ENCODE assay signal across 28 mouse cellular contexts in the genomic region with DNA sequence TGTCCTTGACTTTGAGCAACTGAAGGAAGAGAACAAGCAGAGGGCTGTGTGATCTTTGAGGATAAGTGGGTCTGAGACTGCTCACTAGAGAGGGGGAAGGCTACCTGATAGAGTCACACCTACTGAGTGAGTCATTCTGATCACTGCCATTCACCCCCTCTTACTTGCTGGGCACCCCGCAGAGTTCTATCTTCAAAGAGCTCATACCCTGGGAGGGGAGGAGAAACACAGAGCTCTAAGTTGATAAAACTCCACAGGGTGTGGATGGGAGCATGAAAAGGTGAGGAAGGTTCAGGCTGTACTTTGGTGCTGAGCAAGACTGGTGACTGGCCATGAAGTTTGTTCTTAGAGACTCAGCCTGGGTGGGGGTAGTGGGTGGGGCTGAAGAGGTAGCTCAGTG.
DNase-seq lines count a peak whose midpoint lies in the region; ATAC-seq and TF ChIP-seq lines count a peak whose summit lies in the region.
"Had no signal": no experiment of that assay in that cellular context is flagged by ENCODE, and none has a peak within 500 bp of the region (broad histone marks: within the 10 kb centered on the region; RNA-seq: fewer than 3 reads in every experiment).

No protein-coding gene starts in this region.

- no peaks in the 10 kb centered on the region for H3K27me3 ChIP-seq in heart, embryonic 14.5 days (ENCODE audit: control insufficient read depth, insufficient read depth, low read length)
- no peaks in the 10 kb centered on the region for H3K27me3 ChIP-seq in liver, embryonic 12.5 days (replicated peaks)
- H3K27me3 ChIP-seq in intestine, embryonic 16.5 days (replicated peaks; ENCODE audit: control insufficient read depth, insufficient read depth, low read length) = no peaks in the 10 kb centered on the region
- no peaks in the 10 kb centered on the region for H3K27me3 ChIP-seq in stomach, postnatal 0 days (ENCODE audit: control insufficient read depth, insufficient read depth, low read length)
- H3K27me3 ChIP-seq: forebrain, embryonic 13.5 days; hindbrain, embryonic 15.5 days; limb, embryonic 12.5 days had no signal

- TF ChIP-seq CTCF in stomach, postnatal 0 days (IDR thresholded peaks at IDR 0.05; ENCODE audit: low read depth) = no peak

- no peak overlapping the region for H3K4me3 ChIP-seq in heart, embryonic 14.5 days (ENCODE audit: control insufficient read depth in 1 of 2, insufficient read depth in 1 of 2, low read depth in 1 of 2, low read length in 2 of 2)
- no peak overlapping the region for H3K4me3 ChIP-seq in liver, embryonic 12.5 days
- no peak overlapping the region for H3K4me3 ChIP-seq in intestine, embryonic 16.5 days (ENCODE audit: low read length)
- no peak overlapping the region for H3K4me3 ChIP-seq in stomach, postnatal 0 days (ENCODE audit: low read depth, low read length)
- H3K4me3 ChIP-seq: forebrain, embryonic 13.5 days; hindbrain, embryonic 10.5 days; hindbrain, embryonic 15.5 days; left cerebral cortex, adult 2 months; limb, embryonic 12.5 days had no signal

- 6% methylated on average over 1 of the region's 1 CpGs for whole genome bisulfite sequencing in heart, embryonic 14.5 days
- WGBS in liver, embryonic 12.5 days (ENCODE audit: insufficient replicate concordance) = 33% methylated on average over 1 of the region's 1 CpGs
- 48% methylated on average over 1 of the region's 1 CpGs for WGBS in intestine, embryonic 16.5 days
- WGBS in stomach, postnatal 0 days = 40% methylated on average over 1 of the region's 1 CpGs

- peaks cover 18 to 39% of the 10 kb centered on the region in 2 experiments for H3K4me1 ChIP-seq in heart, embryonic 14.5 days (ENCODE audit: control insufficient read depth in 2 of 2, insufficient read depth in 2 of 2, low read length in 2 of 2)
- peaks cover 13% of the 10 kb centered on the region for H3K4me1 ChIP-seq in liver, embryonic 12.5 days
- no peaks in the 10 kb centered on the region for H3K4me1 ChIP-seq in intestine, embryonic 16.5 days (ENCODE audit: control insufficient read depth, insufficient read depth, low read length)
- no peaks in the 10 kb centered on the region for H3K4me1 ChIP-seq in stomach, postnatal 0 days (replicated peaks; ENCODE audit: control insufficient read depth, insufficient read depth)
- H3K4me1 ChIP-seq: hindbrain, embryonic 10.5 days; hindbrain, embryonic 15.5 days had no signal

- TF ChIP-seq EP300 in stomach, postnatal 0 days (optimal IDR thresholded peaks at IDR 0.05) = no peak

- H3K9me3 ChIP-seq in heart, embryonic 14.5 days (ENCODE audit: control insufficient read depth, low read length) = 0 out of 2 replicates have a peak, but pooled peaks cover 3% of the 10 kb centered on the region
- H3K9me3 ChIP-seq in liver, embryonic 12.5 days (replicated peaks) = no peaks in the 10 kb centered on the region
- no peaks in the 10 kb centered on the region for H3K9me3 ChIP-seq in intestine, embryonic 16.5 days (ENCODE audit: control insufficient read depth, low read length)
- H3K9me3 ChIP-seq in stomach, postnatal 0 days (ENCODE audit: control insufficient read depth, low read length) = no peaks in the 10 kb centered on the region
- H3K9me3 ChIP-seq: forebrain, embryonic 13.5 days; hindbrain, embryonic 10.5 days; hindbrain, embryonic 15.5 days; limb, embryonic 12.5 days had no signal

- no peak overlapping the region for H3K4me2 ChIP-seq in heart, embryonic 14.5 days (ENCODE audit: low read length)
- H3K4me2 ChIP-seq in liver, embryonic 12.5 days = no peak overlapping the region
- no peak overlapping the region for H3K4me2 ChIP-seq in intestine, embryonic 16.5 days (ENCODE audit: low read depth, low read length)
- no peak overlapping the region for H3K4me2 ChIP-seq in stomach, postnatal 0 days (replicated peaks; ENCODE audit: low read depth)
- H3K4me2 ChIP-seq: forebrain, embryonic 13.5 days; hindbrain, embryonic 15.5 days; limb, embryonic 12.5 days had no signal

- intact Hi-C loops in heart, postnatal 25 days (cut with DNase I) = no loop called here

- peaks cover 18% of the 10 kb centered on the region for H3K36me3 ChIP-seq in heart, embryonic 14.5 days (ENCODE audit: control insufficient read depth, insufficient read depth, low read length)
- peaks cover 3% of the 10 kb centered on the region; the same call in 1 of the 2 replicates for H3K36me3 ChIP-seq in liver, embryonic 12.5 days
- no peaks in the 10 kb centered on the region for H3K36me3 ChIP-seq in intestine, embryonic 16.5 days (ENCODE audit: control insufficient read depth, insufficient read depth, low read length)
- no peaks in the 10 kb centered on the region for H3K36me3 ChIP-seq in stomach, postnatal 0 days (ENCODE audit: control insufficient read depth, insufficient read depth, low read length)
- H3K36me3 ChIP-seq: hindbrain, embryonic 15.5 days had no signal

- no peak for DNase-seq in heart, postnatal 25 days (ENCODE audit: low spot score)
- DNase-seq in liver = no peak
- DNase-seq in stomach, postnatal 0 days (ENCODE audit: low spot score) = peak; percentile 41
- no peak for DNase-seq in kidney, postnatal 10 days
- DNase-seq: adrenal gland, postnatal 10 days; B cell, adult 2 months; cerebellum, adult 11 months; cerebellum, adult 9-10 months; cerebellum, postnatal 36 days; gastrocnemius, postnatal 10 days; kidney, adult 9 months; lung, adult 2 months; lung, postnatal 10 days; midbrain, embryonic 14.5 days; retina, postnatal 1 day; right cerebral cortex, postnatal 14 days; thymus, adult 2 months; thymus, postnatal 4 days had no signal

- H3K9ac ChIP-seq in heart, embryonic 14.5 days (ENCODE audit: low read length) = no peak overlapping the region
- H3K9ac ChIP-seq in liver, embryonic 12.5 days = no peak overlapping the region
- H3K9ac ChIP-seq in intestine, embryonic 16.5 days (ENCODE audit: low read depth, low read length) = no peak overlapping the region
- H3K9ac ChIP-seq in stomach, postnatal 0 days (ENCODE audit: low read length) = no peak overlapping the region
- H3K9ac ChIP-seq: forebrain, embryonic 13.5 days; hindbrain, embryonic 15.5 days; limb, embryonic 12.5 days; liver, embryonic 14.5 days had no signal

- H3K27ac ChIP-seq in heart, embryonic 14.5 days (replicated peaks in 1 of 2; ENCODE audit: control insufficient read depth in 1 of 2, insufficient read depth in 1 of 2, low read depth in 2 of 2, low read length in 2 of 2) = peak overlapping the region; percentile 33 to 57; a peak in 3 of 4 replicates
- no peak overlapping the region for H3K27ac ChIP-seq in liver, embryonic 12.5 days
- no peak overlapping the region for H3K27ac ChIP-seq in intestine, embryonic 16.5 days (ENCODE audit: low read length)
- no peak overlapping the region for H3K27ac ChIP-seq in stomach, postnatal 0 days (replicated peaks)
- H3K27ac ChIP-seq: forebrain, embryonic 13.5 days; hindbrain, embryonic 10.5 days; hindbrain, embryonic 15.5 days; left cerebral cortex, adult 2 months; limb, embryonic 12.5 days; liver, embryonic 14.5 days had no signal

- no peak for ATAC-seq in heart, embryonic 14.5 days (ENCODE audit: insufficient number of reproducible peaks, insufficient read depth, low FRiP score, low read depth)
- peak; percentile 24 for ATAC-seq in liver, embryonic 12.5 days
- peak; percentile 33; the same call in 1 of the 2 replicates for ATAC-seq in intestine, embryonic 16.5 days
- peak; percentile 89 for ATAC-seq in stomach, postnatal 0 days (ENCODE audit: low FRiP score, low TSS enrichment)
- ATAC-seq: forebrain, embryonic 13.5 days; inflammation-experienced regulatory T-cells, adult 6 months had no signal

Comparison
In these comparisons a context has a peak if more than half of its experiments do, and no peak if none do; other contexts are left out.
1. H3K27ac ChIP-seq: peak in heart, embryonic 14.5 days (2 of 2); none in liver, embryonic 12.5 days (single experiment), intestine, embryonic 16.5 days (single experiment) and stomach, postnatal 0 days (single experiment).